Mouse (Mus musculus): ENCODE results near the gene Lrrc28. TPM values are rescaled to one million over a fixed set of nuclear protein-coding genes. Genes with fewer than 3 reads are reported as not detected.
"Not testable (repeated sequence)": the region's sequence is repeated elsewhere in the genome, so short reads cannot be mapped to it uniquely, and the experiment has no call there.

Gene Lrrc28
- polyA plus RNA-seq, 1 experiment from 2014 or later, result 21.1 TPM

- not testable (repeated sequence) for ATAC-seq; H3K4me3 ChIP-seq (ENCODE audit: low read length); H3K9ac ChIP-seq (ENCODE audit: low read depth, low read length); H3K27ac ChIP-seq (ENCODE audit: low read depth, low read length); H3K27me3 ChIP-seq (replicated peaks; ENCODE audit: control insufficient read depth, insufficient read depth, low read length); H3K4me1 ChIP-seq (ENCODE audit: control insufficient read depth, insufficient read depth, low read depth, low read length); H3K9me3 ChIP-seq (ENCODE audit: control insufficient read depth, low read length); H3K36me3 ChIP-seq (ENCODE audit: control insufficient read depth, insufficient read depth, low read length); H3K4me2 ChIP-seq (ENCODE audit: low read length)
- 74% methylated on average over 3 of the region's 5 CpGs for WGBS
Observed at GRCm38 (mm10) chr7:67521731-67522130, 123.3 kb downstream of the Lrrc28 start.

GRCm38 (mm10) chr7:67520959-67521358 is 124.1 kb downstream of the Lrrc28 start:
- ATAC-seq, result no peak
- Histone ChIP-seq H3K27ac (ENCODE audit: low read depth, low read length) (no peak overlapping the region), H3K4me1 (ENCODE audit: control insufficient read depth, insufficient read depth, low read depth, low read length) (no peaks in the 10 kb centered on the region), H3K9me3 (ENCODE audit: control insufficient read depth, low read length) (no peaks in the 10 kb centered on the region), H3K9ac (ENCODE audit: low read depth, low read length) (no peak overlapping the region), H3K4me3 (ENCODE audit: low read length) (no peak overlapping the region), H3K36me3 (ENCODE audit: control insufficient read depth, insufficient read depth, low read length) (no peaks in the 10 kb centered on the region), H3K4me2 (ENCODE audit: low read length) (no peak overlapping the region), H3K27me3 (replicated peaks; ENCODE audit: control insufficient read depth, insufficient read depth, low read length) (no peaks in the 10 kb centered on the region)
- 79% methylated on average over 4 of the region's 4 CpGs for WGBS

- H3K27me3 ChIP-seq (replicated peaks; ENCODE audit: control insufficient read depth, insufficient read depth, low read length), result no peaks in the 10 kb centered on the region
- no peak overlapping the region for H3K27ac ChIP-seq (ENCODE audit: low read depth, low read length)
- H3K9ac ChIP-seq (ENCODE audit: low read depth, low read length), result no peak overlapping the region
- H3K4me3 ChIP-seq (ENCODE audit: low read length), result no peak overlapping the region
- WGBS, result 93% methylated on average over 10 of the region's 10 CpGs
- H3K4me2 ChIP-seq (ENCODE audit: low read length), result no peak overlapping the region
- H3K9me3 ChIP-seq (ENCODE audit: control insufficient read depth, low read length), result no peaks in the 10 kb centered on the region
- H3K4me1 ChIP-seq (ENCODE audit: control insufficient read depth, insufficient read depth, low read depth, low read length), result no peaks in the 10 kb centered on the region
- no peaks in the 10 kb centered on the region for H3K36me3 ChIP-seq (ENCODE audit: control insufficient read depth, insufficient read depth, low read length)
- no peak for ATAC-seq
Observed at GRCm38 (mm10) chr7:67520001-67520400, 125.1 kb downstream of the Lrrc28 start.

GRCm38 (mm10) chr7:67515621-67516020 is 129.4 kb downstream of the Lrrc28 start:
- no peak overlapping the region for H3K9ac ChIP-seq (ENCODE audit: low read depth, low read length)
- 92% methylated on average over 9 of the region's 9 CpGs for WGBS
- ATAC-seq, result no peak

GRCm38 (mm10) chr7:67514893-67515292 is 130.2 kb downstream of the Lrrc28 start:
- no peaks in the 10 kb centered on the region for H3K36me3 ChIP-seq (ENCODE audit: control insufficient read depth, insufficient read depth, low read length)
- H3K9me3 ChIP-seq (ENCODE audit: control insufficient read depth, low read length), result no peaks in the 10 kb centered on the region
- ATAC-seq, result no peak
- no peak overlapping the region for H3K4me2 ChIP-seq (ENCODE audit: low read length)
- H3K27ac ChIP-seq (ENCODE audit: low read depth, low read length), result no peak overlapping the region; the same call in 1 of the 2 replicates
- H3K9ac ChIP-seq (ENCODE audit: low read depth, low read length), result no peak overlapping the region
- H3K27me3 ChIP-seq (replicated peaks; ENCODE audit: control insufficient read depth, insufficient read depth, low read length), result no peaks in the 10 kb centered on the region
- WGBS, result 53% methylated on average over 10 of the region's 10 CpGs
- H3K4me1 ChIP-seq (ENCODE audit: control insufficient read depth, insufficient read depth, low read depth, low read length), result no peaks in the 10 kb centered on the region
- H3K4me3 ChIP-seq (ENCODE audit: low read length), result no peak overlapping the region

More at GRCm38 (mm10) chr7:67515621-67516020, 129.4 kb downstream of the Lrrc28 start:
- no peaks in the 10 kb centered on the region for H3K4me1 ChIP-seq (ENCODE audit: control insufficient read depth, insufficient read depth, low read depth, low read length)
- H3K27me3 ChIP-seq (replicated peaks; ENCODE audit: control insufficient read depth, insufficient read depth, low read length), result no peaks in the 10 kb centered on the region
- H3K9me3 ChIP-seq (ENCODE audit: control insufficient read depth, low read length), result no peaks in the 10 kb centered on the region
- H3K27ac ChIP-seq (ENCODE audit: low read depth, low read length), result no peak overlapping the region
- H3K36me3 ChIP-seq (ENCODE audit: control insufficient read depth, insufficient read depth, low read length), result no peaks in the 10 kb centered on the region
- H3K4me2 ChIP-seq (ENCODE audit: low read length), result no peak overlapping the region
- H3K4me3 ChIP-seq (ENCODE audit: low read length), result no peak overlapping the region

- H3K9me3 ChIP-seq (ENCODE audit: control insufficient read depth, low read length), result no peaks in the 10 kb centered on the region
- no peaks in the 10 kb centered on the region for H3K27me3 ChIP-seq (replicated peaks; ENCODE audit: control insufficient read depth, insufficient read depth, low read length)
- no peak overlapping the region for H3K9ac ChIP-seq (ENCODE audit: low read depth, low read length)
- whole genome bisulfite sequencing, result 59% methylated on average over 4 of the region's 4 CpGs
- ATAC-seq, result no peak
- H3K4me3 ChIP-seq (ENCODE audit: low read length), result no peak overlapping the region
- H3K4me2 ChIP-seq (ENCODE audit: low read length), result no peak overlapping the region
- no peaks in the 10 kb centered on the region for H3K4me1 ChIP-seq (ENCODE audit: control insufficient read depth, insufficient read depth, low read depth, low read length)
- H3K27ac ChIP-seq (ENCODE audit: low read depth, low read length), result no peak overlapping the region
- H3K36me3 ChIP-seq (ENCODE audit: control insufficient read depth, insufficient read depth, low read length), result no peaks in the 10 kb centered on the region
Observed at GRCm38 (mm10) chr7:67514380-67514779, 130.7 kb downstream of the Lrrc28 start.

- no peak for ATAC-seq
- H3K4me2 ChIP-seq (ENCODE audit: low read length), result no peak overlapping the region
- no peak overlapping the region for H3K4me3 ChIP-seq (ENCODE audit: low read length)
- WGBS, result 67% methylated on average over 4 of the region's 4 CpGs
- H3K9me3 ChIP-seq (ENCODE audit: control insufficient read depth, low read length), result no peaks in the 10 kb centered on the region
- no peak overlapping the region for H3K27ac ChIP-seq (ENCODE audit: low read depth, low read length)
- no peaks in the 10 kb centered on the region for H3K4me1 ChIP-seq (ENCODE audit: control insufficient read depth, insufficient read depth, low read depth, low read length)
- no peaks in the 10 kb centered on the region for H3K27me3 ChIP-seq (replicated peaks; ENCODE audit: control insufficient read depth, insufficient read depth, low read length)
- H3K36me3 ChIP-seq (ENCODE audit: control insufficient read depth, insufficient read depth, low read length), result no peaks in the 10 kb centered on the region
- no peak overlapping the region for H3K9ac ChIP-seq (ENCODE audit: low read depth, low read length)
Observed at GRCm38 (mm10) chr7:67513656-67514055, 131.4 kb downstream of the Lrrc28 start.

GRCm38 (mm10) chr7:67511606-67512005 is 133.5 kb downstream of the Lrrc28 start:
- Histone ChIP-seq H3K9ac (ENCODE audit: low read depth, low read length) (no peak overlapping the region), H3K4me2 (ENCODE audit: low read length) (no peak overlapping the region), H3K27me3 (replicated peaks; ENCODE audit: control insufficient read depth, insufficient read depth, low read length) (no peaks in the 10 kb centered on the region), H3K4me3 (ENCODE audit: low read length) (no peak overlapping the region), H3K27ac (ENCODE audit: low read depth, low read length) (no peak overlapping the region), H3K9me3 (ENCODE audit: control insufficient read depth, low read length) (no peaks in the 10 kb centered on the region), H3K36me3 (ENCODE audit: control insufficient read depth, insufficient read depth, low read length) (no peaks in the 10 kb centered on the region), H3K4me1 (ENCODE audit: control insufficient read depth, insufficient read depth, low read depth, low read length) (no peaks in the 10 kb centered on the region)
- WGBS, result 80% methylated on average over 7 of the region's 7 CpGs
- no peak for ATAC-seq

- H3K4me1 ChIP-seq (ENCODE audit: control insufficient read depth, insufficient read depth, low read depth, low read length), result peaks cover 3% of the 10 kb centered on the region; the same call in 1 of the 2 replicates
- H3K9me3 ChIP-seq (ENCODE audit: control insufficient read depth, low read length), result no peaks in the 10 kb centered on the region
- no peaks in the 10 kb centered on the region for H3K27me3 ChIP-seq (replicated peaks; ENCODE audit: control insufficient read depth, insufficient read depth, low read length)
- H3K4me2 ChIP-seq (ENCODE audit: low read length), result no peak overlapping the region
- no peak overlapping the region for H3K9ac ChIP-seq (ENCODE audit: low read depth, low read length)
- no peaks in the 10 kb centered on the region for H3K36me3 ChIP-seq (ENCODE audit: control insufficient read depth, insufficient read depth, low read length)
- ATAC-seq, result no peak; the same call in 1 of the 2 replicates
- no peak overlapping the region for H3K27ac ChIP-seq (ENCODE audit: low read depth, low read length)
- no peak overlapping the region for H3K4me3 ChIP-seq (ENCODE audit: low read length)
- 42% methylated on average over 7 of the region's 7 CpGs for WGBS
Observed at GRCm38 (mm10) chr7:67503281-67504010, 141.6 kb downstream of the Lrrc28 start.
